Mouse (Mus musculus) gastrocnemius, postnatal 14 days (tissue): ENCODE measurements around the gene Sirt4. TPM values are rescaled to one million over a fixed set of nuclear protein-coding genes. Genes with fewer than 3 reads are reported as not detected.
"Not testable (repeated sequence)": the region's sequence is repeated elsewhere in the genome, so short reads cannot be mapped to it uniquely, and the experiment has no call there.

Source experiments
- DNase-seq: peaks from one replicate; pipeline ENCODE4 v3.0.0; 2021; ENCODE audit warnings: mixed read lengths
- intact Hi-C: fragments of 180-260 bp; cut with DNase I; formaldehyde crosslinking; loops from one replicate; pipeline ENCODE4 v1.15.1; 2025; ENCODE audit warnings: low total_unique reads
- total RNA-seq, 2 experiments: library from RNA; stranded (reverse); gene quantifications; 2 replicates each; pipeline ENCODE4 v1.2.3; 2021

The Sirt4 gene
- total RNA-seq, 2 experiments from 2014 or later: 10.3 to 16.6 TPM

DNA sequence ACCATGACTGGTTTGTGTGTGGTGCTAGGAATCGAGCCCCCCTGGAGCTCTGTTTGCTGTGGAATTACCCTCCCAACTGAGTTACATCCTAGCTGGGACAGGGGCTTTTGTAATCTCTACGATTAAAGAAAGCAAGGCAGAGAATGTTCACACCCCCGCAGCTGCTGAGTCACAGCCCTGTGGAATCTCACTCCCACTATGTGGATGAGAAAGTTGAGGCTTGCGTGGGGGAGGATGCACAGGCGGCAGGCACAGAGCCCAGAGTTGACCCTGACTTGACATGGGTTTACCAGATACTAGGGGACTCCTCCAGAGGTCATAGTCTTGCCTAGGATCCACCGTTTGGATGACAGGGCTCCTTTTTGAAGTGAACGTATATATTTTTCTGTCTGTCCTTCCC, 12.5 kb upstream of the Sirt4 start:
- intact Hi-C loops: no loop called here
- DNase-seq: no peak

GRCm38 (mm10) chr5:115495618-115496017, 11.1 kb upstream of the Sirt4 start:
- intact Hi-C loops, DNase-seq: not testable (repeated sequence)

- DNase-seq: no peak
- intact Hi-C loops: no loop called here
These were observed 8.9 kb upstream of the Sirt4 start for GRCm38 (mm10) chr5:115493441-115493840.

DNA sequence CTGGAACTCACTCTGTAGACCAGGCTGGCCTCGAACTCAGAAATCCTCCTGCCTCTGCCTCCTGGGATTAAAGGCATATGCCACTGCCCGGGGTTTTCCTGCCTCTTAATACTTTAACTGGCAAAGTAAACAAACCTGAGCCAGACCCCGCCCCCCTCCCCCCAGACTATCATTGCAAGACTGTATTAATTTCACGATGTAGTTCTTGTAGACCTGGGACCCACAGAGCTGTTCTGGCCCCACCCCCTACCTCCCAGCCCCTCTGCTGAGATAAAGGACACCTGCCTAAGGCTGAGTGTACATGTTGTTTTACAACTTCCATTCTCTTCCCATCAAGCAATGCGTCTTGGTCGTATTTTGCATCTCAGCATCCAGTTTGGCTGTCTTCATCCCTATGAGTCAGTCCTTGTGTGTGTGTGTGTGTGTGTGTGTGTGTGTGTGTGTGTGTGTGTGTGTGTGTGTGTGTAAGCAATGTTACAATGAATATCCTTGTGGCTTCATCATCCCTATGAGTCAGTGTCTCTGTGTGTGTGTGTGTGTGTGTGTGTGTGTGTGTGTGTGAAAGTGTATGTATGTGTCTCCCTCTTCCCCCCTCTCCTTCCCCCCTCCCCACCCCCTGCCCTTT, 8.3 kb upstream of the Sirt4 start:
- no peak for DNase-seq
- intact Hi-C loops: no loop called here

GRCm38 (mm10) chr5:115491771-115492322, 7.3 kb upstream of the Sirt4 start:
- peak; percentile 79 for DNase-seq

DNA sequence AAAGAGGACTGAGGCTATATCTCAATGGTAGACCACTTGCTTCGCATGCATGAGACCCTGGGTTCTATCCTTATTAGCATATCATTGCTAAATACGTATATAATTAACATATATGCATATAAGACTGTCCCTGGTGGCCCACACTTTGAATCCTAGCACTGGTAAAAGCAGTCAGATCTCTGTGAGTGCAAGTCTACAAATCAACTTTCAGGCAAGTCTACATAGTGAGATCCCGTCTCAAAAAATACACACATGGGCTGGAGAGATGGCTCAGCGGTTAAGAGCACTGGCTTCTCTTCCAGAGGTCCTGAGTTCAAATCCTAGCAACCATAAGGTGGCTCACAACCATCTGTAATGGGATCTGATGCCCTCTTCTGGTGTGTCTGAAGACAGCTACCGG, 6.6 kb upstream of the Sirt4 start:
- DNase-seq: no peak
- intact Hi-C loops: no loop called here

More at GRCm38 (mm10) chr5:115491771-115492322, 7.3 kb upstream of the Sirt4 start:
- intact Hi-C loops: no loop called here

DNA sequence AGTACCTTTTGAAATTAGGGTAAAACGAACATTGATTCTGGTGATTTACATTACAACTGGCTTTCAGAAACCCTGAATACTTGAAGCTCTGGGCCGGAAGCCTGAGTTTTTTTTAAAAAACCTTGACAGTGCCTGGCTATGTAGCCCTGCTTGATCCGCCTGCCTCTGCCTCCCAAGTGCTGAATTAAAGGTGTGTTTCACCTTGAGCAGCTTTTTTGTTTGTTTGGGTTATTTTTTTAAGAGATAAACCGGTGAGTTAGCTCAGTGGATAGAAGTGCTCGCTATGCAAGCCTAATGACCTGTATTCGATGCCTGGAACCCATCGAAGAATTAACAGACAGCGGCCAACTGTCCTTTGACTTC, 6.1 kb upstream of the Sirt4 start:
- DNase-seq: no peak
- intact Hi-C loops: no loop called here

DNA sequence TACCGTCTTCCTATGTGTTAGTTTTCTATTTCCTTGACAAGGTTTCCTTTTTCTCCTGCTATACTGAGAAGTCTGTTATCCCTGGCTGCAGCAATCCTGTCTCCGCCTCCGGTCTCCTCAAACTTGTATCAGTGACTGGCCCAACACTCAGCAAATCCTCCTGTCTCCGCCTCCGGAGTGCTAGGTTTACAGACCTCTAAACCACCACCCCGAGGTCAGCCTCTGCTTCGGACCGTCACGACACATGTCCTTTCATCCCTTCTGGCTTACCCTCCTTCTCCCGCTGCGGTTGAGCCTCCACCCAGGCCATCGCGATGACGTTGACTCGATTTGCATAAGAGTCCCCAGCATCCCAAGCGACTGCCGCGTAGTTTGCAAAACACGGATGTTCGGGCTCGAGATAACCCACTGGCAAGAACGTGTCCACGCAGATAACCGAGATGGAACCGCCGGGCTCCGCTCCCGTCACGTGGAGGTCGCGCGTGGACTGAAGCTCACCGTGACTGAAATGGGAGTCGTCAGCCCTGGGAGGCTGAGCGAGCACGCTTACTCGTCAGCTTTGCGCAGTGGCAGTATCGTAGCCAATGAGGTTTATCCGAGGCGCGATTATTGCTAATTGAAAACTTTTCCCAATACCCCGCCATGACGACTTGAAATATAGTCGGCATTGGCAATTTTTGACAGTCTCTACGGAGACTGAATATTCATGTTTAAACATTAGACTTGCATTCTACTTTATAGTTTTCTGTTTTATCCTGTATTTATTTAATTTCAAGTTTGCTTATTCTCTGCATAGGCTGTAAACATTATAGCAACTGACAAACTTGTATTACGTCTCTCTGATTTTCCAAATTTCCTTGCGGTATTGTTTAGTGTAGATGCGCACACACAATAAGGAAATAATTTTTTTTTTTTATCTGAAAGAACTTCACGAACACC, 5.4 kb upstream of the Sirt4 start:
- intact Hi-C loops: no loop called here
- DNase-seq: peak; percentile 88

DNA sequence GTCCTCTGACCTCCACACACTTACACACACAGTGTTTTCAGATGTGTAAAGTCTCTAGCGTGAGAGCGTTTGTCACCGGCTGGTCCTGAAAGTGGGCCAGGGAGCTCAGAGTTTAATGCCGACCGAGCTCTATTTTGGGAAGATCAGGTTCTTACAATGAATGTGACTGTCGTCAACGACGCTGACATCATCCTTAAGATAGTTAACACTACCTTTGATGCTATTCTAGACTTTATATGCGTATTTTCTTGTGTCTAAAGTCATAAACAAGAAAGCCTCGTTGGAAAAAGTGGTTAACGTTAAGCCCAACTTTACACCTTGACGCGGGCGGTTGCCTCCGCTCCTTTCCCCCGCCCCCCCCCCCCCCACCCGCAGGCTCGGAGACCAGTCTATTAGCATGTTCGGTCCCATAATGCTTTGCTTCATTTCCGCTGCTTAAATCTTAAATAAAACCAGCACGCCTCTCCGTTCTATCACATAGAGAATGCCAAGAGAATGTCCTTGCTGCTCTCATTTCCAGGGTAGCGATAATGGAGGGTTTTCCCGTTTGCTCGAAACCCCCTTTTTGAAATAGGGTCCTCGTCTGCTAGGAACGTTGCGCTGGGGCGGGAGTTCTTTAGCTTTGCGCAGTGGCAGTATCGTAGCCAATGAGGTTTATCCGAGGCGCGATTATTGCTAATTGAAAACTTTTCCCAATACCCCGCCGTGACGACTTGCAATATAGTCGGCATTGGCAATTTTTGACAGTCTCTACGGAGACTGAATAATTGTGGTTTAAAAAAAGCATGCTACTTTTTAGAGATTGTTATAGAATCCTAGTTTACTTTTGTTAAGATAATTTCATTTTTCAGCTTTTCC, 4.5 kb upstream of the Sirt4 start:
- intact Hi-C loops: no loop called here
- DNase-seq: peak; percentile 68

DNA sequence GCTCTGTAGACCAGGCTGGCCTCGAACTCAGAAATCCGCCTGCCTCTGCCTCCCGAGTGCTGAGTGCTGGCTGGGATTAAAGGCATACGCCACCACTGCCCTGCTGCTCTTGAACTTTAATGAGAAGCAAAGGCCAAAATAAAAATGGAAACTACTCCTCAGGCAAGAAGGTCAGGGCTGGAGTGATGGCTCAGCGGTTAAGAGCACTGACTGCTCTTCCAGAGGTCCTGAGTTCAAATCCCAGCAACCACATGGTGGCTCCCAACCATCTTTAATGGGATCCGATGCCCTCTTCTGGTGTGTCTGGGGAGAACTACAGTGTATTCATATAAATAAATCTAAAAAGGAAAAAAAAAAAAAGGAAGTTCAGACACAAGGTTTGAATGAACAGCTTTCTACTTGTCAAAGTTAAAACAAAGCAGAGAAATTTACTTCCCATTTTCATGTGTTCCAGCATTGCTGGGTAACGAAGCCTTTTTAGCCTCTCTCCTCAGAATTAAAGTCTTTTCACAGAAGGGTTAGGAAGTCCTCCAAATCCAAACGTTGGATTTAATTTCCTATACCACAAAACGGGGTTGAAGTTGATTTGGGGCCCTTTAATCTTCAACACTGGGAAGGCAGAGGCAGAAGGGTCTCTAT, 3.5 kb upstream of the Sirt4 start:
- no peak for DNase-seq
- intact Hi-C loops: no loop called here

DNA sequence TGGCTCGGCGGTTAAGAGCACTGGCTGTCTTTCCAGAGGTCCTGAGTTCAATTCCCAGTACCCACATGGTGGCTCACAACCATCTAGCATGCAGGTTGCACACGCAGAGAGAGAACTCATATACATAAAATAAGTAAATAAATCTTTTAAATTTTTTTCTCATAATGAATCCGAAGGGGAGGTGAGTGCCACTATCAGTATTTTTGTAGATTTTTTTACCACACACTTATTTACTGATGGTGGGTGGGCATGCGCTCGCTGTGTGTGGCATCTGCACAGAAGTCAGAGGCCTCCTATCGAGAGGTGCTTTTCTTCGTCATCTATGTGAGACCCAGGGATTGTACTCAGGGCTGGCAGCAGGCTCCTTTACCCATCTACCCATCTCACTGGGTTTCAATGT, 2.8 kb upstream of the Sirt4 start:
- intact Hi-C loops: no loop called here
- DNase-seq: no peak

- intact Hi-C loops: no loop called here
- DNase-seq: no peak
These were observed 2.2 kb upstream of the Sirt4 start for GRCm38 (mm10) chr5:115486726-115487125.

- intact Hi-C loops: no loop called here
- no peak for DNase-seq
These were observed 1.1 kb upstream of the Sirt4 start for GRCm38 (mm10) chr5:115485489-115486205.

DNA sequence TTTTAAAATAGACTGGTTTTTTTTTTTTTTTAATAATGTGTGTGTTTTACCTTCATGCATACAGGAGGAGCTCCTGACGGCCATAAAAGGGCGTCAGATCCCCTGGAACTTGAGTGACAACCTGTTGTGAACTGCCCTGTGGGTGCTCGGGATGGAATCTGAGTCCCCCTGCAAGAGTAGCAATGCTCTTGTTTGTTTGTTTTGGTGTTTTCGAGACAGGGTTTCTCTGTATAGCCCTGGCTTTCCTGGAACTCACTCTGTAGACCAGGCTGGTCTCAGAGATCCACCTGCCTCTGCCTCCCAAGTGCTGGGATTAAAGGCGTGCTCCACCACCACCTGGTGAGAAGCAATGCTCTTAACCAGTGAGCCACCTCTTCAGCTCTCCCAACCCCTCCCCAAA, 471 bp upstream of the Sirt4 start:
- intact Hi-C loops: no loop called here
- DNase-seq: no peak

GRCm38 (mm10) chr5:115483385-115483784, 1.1 kb downstream of the Sirt4 start:
- intact Hi-C loops: no loop called here
- no peak for DNase-seq

DNA sequence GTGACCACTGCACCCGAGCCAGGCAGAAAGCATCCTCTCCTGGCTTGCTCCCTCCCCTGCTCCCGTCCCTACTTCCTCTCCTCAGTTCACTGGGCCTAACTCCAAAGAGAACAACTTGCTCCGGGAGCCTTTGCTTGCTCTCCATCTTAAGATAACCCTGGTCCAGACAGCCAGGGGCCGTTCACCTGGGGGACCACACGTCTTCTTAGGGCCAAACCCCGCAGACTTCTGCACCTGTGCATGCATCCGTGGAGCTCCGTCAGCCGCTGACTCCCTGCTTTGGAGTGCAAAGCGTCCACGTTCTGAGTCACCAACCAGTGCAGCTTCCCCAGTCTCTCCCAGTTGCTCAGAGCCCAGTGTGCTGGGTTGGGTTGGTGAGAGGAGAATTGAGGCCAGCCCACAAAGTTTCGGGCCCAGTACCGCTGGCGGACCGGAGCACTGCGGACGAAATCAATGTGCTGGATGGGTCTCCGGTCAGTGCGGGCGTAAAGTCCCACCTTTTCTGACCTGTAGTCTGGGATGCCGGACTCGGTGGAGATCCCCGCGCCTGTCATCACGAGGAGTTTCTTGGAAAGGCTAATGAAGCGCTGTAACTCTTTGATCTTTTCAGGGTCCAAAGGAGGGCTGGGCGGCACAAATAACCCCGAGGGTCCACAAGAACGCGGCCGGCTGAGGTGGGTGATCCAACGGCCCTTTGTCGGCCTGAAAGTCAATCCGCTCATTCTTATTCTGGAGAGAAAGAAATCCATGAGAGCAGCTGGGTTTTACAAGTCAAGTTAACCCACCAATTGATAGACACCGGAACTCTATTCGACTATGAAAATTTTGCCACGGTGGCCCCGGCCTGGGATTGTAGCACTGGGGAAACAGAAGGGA, 1.9 kb downstream of the Sirt4 start:
- intact Hi-C loops: no loop called here
- no peak for DNase-seq

DNA sequence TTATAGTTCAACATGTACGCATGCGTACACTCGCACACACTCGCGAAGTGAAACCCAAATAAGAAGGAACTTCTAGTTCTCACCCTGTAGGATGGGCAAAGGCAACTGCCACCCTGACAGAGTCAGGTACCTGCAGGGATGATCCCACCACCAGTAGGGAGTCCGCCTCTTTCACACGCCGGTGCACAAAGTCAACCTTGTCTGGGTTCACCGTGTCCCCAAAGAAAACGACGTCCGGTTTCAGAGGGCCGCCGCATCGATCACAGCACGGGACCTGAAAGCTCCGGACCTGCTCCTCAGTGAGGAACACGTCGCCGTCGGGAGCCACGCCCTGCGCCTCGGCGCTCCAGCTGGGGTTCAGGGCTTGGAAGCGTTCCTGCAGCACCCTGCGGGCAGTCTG, 4.4 kb downstream of the Sirt4 start:
- DNase-seq: no peak
- intact Hi-C loops: no loop called here

GRCm38 (mm10) chr5:115479561-115479960, 5.0 kb downstream of the Sirt4 start:
- DNase-seq: no peak
- intact Hi-C loops: no loop called here
